Mouse (Mus musculus) neural tube, embryonic 12.5 days (tissue): ENCODE measurements around the gene Chl1. TPM values are rescaled to one million over a fixed set of nuclear protein-coding genes. Genes with fewer than 3 reads are reported as not detected.

Experiments used
- ATAC-seq: fragments of 200-750 bp; cut with Nextera tagmentation; 2 replicates; pipeline ENCODE4 v1.8.0; 2017; ENCODE audit warnings: low read depth, mild to moderate bottlenecking, moderate TSS enrichment, moderate library complexity; ENCODE audit not compliant: low FRiP score
- H3K27ac ChIP-seq: fragments of 300-500 bp; sonication (generic); 2 replicates; pipeline ENCODE4 v1.5.1; 2016
- H3K27me3 ChIP-seq: fragments of 300-500 bp; sonication (generic); replicated peaks from 2 replicates; pipeline ENCODE4 v1.6.1; 2016; ENCODE audit warnings: mild to moderate bottlenecking
- H3K36me3 ChIP-seq: fragments of 300-500 bp; sonication (generic); 2 replicates; pipeline ENCODE4 v1.6.1; 2016; ENCODE audit warnings: mild to moderate bottlenecking
- H3K4me1 ChIP-seq: fragments of 300-500 bp; sonication (generic); 2 replicates; pipeline ENCODE4 v1.6.1; 2016
- H3K4me2 ChIP-seq: fragments of 300-500 bp; sonication (generic); replicated peaks from 2 replicates; pipeline ENCODE4 v1.6.1; 2016; ENCODE audit warnings: mild to moderate bottlenecking
- H3K4me3 ChIP-seq: fragments of 300-500 bp; sonication (generic); 2 replicates; pipeline ENCODE4 v1.5.1; 2016
- H3K9ac ChIP-seq: fragments of 300-500 bp; sonication (generic); 2 replicates; pipeline ENCODE4 v1.6.1; 2016; ENCODE audit warnings: mild to moderate bottlenecking
- H3K9me3 ChIP-seq: fragments of 300-500 bp; sonication (generic); 2 replicates; pipeline ENCODE4 v1.6.1; 2016; ENCODE audit warnings: mild to moderate bottlenecking
- WGBS: fragments of 180-500 bp; shearing (Covaris S2); methylation state at CpG from one replicate; pipeline ENCODE4 v1.1.7; 2016; 5-methylcytosine and 5-hydroxymethylcytosine counted together
- polyA plus RNA-seq: library from polyadenylated mRNA; unstranded; fragments of >200 nt; fragmentation: Nextera tagmentation; extraction: Ambion mirVana; gene quantifications from 2 replicates; pipeline ENCODE4 v1.2.1, GENCODE M21; 2016

Gene Chl1
- polyA plus RNA-seq, 1 experiment from 2014 or later, result 39.0 TPM

GRCm38 (mm10) chr6:103615924-103616602, 105.7 kb downstream of the Chl1 start:
- ATAC-seq, result no peak
- 26% methylated on average over 3 of the region's 3 CpGs for WGBS
- H3K27ac ChIP-seq, result no peak overlapping the region

GRCm38 (mm10) chr6:103620880-103621279, 110.5 kb downstream of the Chl1 start:
- H3K4me3 ChIP-seq, result no peak overlapping the region
- WGBS, result 70% methylated on average over 4 of the region's 4 CpGs
- ATAC-seq, result no peak
- H3K4me2 ChIP-seq, result no peak overlapping the region
- no peaks in the 10 kb centered on the region for H3K9me3 ChIP-seq
- no peaks in the 10 kb centered on the region for H3K27me3 ChIP-seq
- H3K4me1 ChIP-seq, result peaks cover 14% of the 10 kb centered on the region; the same call in 1 of the 2 replicates
- no peak overlapping the region for H3K27ac ChIP-seq
- no peak overlapping the region for H3K9ac ChIP-seq
- no peaks in the 10 kb centered on the region for H3K36me3 ChIP-seq

More at GRCm38 (mm10) chr6:103615924-103616602, 105.7 kb downstream of the Chl1 start:
- no peak overlapping the region for H3K4me3 ChIP-seq
- H3K36me3 ChIP-seq, result no peaks in the 10 kb centered on the region
- H3K4me2 ChIP-seq, result no peak overlapping the region
- H3K27me3 ChIP-seq, result no peaks in the 10 kb centered on the region
- peaks cover 5% of the 10 kb centered on the region; the same call in 1 of the 2 replicates for H3K4me1 ChIP-seq
- H3K9ac ChIP-seq, result no peak overlapping the region
- no peaks in the 10 kb centered on the region for H3K9me3 ChIP-seq

- Histone ChIP-seq H3K27me3 (no peaks in the 10 kb centered on the region), H3K4me2 (no peak overlapping the region), H3K4me1 (peaks cover 9% of the 10 kb centered on the region; the same call in 1 of the 2 replicates), H3K27ac (no peak overlapping the region), H3K36me3 (no peaks in the 10 kb centered on the region), H3K9ac (no peak overlapping the region), H3K4me3 (no peak overlapping the region), H3K9me3 (no peaks in the 10 kb centered on the region)
- WGBS, result 12% methylated on average over 3 of the region's 3 CpGs
- ATAC-seq, result no peak
Observed at GRCm38 (mm10) chr6:103622117-103622713, 111.8 kb downstream of the Chl1 start.

GRCm38 (mm10) chr6:103632856-103633255, 122.5 kb downstream of the Chl1 start:
- no peak overlapping the region for H3K27ac ChIP-seq
- no peak overlapping the region for H3K9ac ChIP-seq
- no peaks in the 10 kb centered on the region for H3K4me1 ChIP-seq
- no peak overlapping the region for H3K4me2 ChIP-seq
- no peak overlapping the region for H3K4me3 ChIP-seq
- ATAC-seq, result no peak
- WGBS, result 20% methylated on average over 3 of the region's 3 CpGs
- H3K27me3 ChIP-seq, result no peaks in the 10 kb centered on the region
- no peaks in the 10 kb centered on the region for H3K9me3 ChIP-seq
- H3K36me3 ChIP-seq, result no peaks in the 10 kb centered on the region

- Histone ChIP-seq H3K4me2 (no peak overlapping the region), H3K9ac (no peak overlapping the region), H3K4me1 (no peaks in the 10 kb centered on the region), H3K27me3 (no peaks in the 10 kb centered on the region), H3K9me3 (no peaks in the 10 kb centered on the region), H3K4me3 (no peak overlapping the region), H3K36me3 (no peaks in the 10 kb centered on the region), H3K27ac (no peak overlapping the region)
- ATAC-seq, result no peak
- WGBS, result 38% methylated on average over 1 of the region's 1 CpGs
Observed at GRCm38 (mm10) chr6:103656778-103657177, 146.4 kb downstream of the Chl1 start.

- Histone ChIP-seq H3K9me3 (no peaks in the 10 kb centered on the region), H3K36me3 (no peaks in the 10 kb centered on the region), H3K27me3 (no peaks in the 10 kb centered on the region), H3K9ac (no peak overlapping the region), H3K4me2 (no peak overlapping the region), H3K27ac (no peak overlapping the region), H3K4me3 (no peak overlapping the region), H3K4me1 (no peaks in the 10 kb centered on the region)
- ATAC-seq, result no peak
- WGBS, result 89% methylated on average over 2 of the region's 2 CpGs
Observed at GRCm38 (mm10) chr6:103659173-103659572, 148.8 kb downstream of the Chl1 start.

GRCm38 (mm10) chr6:103665206-103665605, 154.8 kb downstream of the Chl1 start:
- no peaks in the 10 kb centered on the region for H3K36me3 ChIP-seq
- H3K4me1 ChIP-seq, result no peaks in the 10 kb centered on the region
- H3K27ac ChIP-seq, result no peak overlapping the region
- no peaks in the 10 kb centered on the region for H3K27me3 ChIP-seq
- no peak overlapping the region for H3K9ac ChIP-seq
- no peak for ATAC-seq
- no peak overlapping the region for H3K4me2 ChIP-seq
- WGBS, result 88% methylated on average over 2 of the region's 2 CpGs
- H3K4me3 ChIP-seq, result no peak overlapping the region
- no peaks in the 10 kb centered on the region for H3K9me3 ChIP-seq

GRCm38 (mm10) chr6:103665677-103666316, 155.4 kb downstream of the Chl1 start:
- Histone ChIP-seq H3K27me3 (no peaks in the 10 kb centered on the region), H3K4me3 (no peak overlapping the region), H3K4me1 (no peaks in the 10 kb centered on the region), H3K9ac (no peak overlapping the region), H3K36me3 (no peaks in the 10 kb centered on the region), H3K27ac (no peak overlapping the region), H3K9me3 (no peaks in the 10 kb centered on the region), H3K4me2 (no peak overlapping the region)
- ATAC-seq, result no peak
- WGBS, result 91% methylated on average over 9 of the region's 9 CpGs

GRCm38 (mm10) chr6:103673111-103673510, 162.7 kb downstream of the Chl1 start:
- no peak overlapping the region for H3K27ac ChIP-seq
- 93% methylated on average over 3 of the region's 3 CpGs for WGBS
- no peak overlapping the region for H3K9ac ChIP-seq
- H3K9me3 ChIP-seq, result no peaks in the 10 kb centered on the region
- no peaks in the 10 kb centered on the region for H3K4me1 ChIP-seq
- no peaks in the 10 kb centered on the region for H3K27me3 ChIP-seq
- H3K4me3 ChIP-seq, result no peak overlapping the region
- no peak overlapping the region for H3K4me2 ChIP-seq
- no peaks in the 10 kb centered on the region for H3K36me3 ChIP-seq
- ATAC-seq, result no peak

GRCm38 (mm10) chr6:103674332-103674731, 163.9 kb downstream of the Chl1 start:
- H3K9ac ChIP-seq, result no peak overlapping the region
- H3K36me3 ChIP-seq, result no peaks in the 10 kb centered on the region
- no peak overlapping the region for H3K4me2 ChIP-seq
- no peak for ATAC-seq
- H3K4me3 ChIP-seq, result no peak overlapping the region
- H3K27me3 ChIP-seq, result no peaks in the 10 kb centered on the region
- WGBS, result 75% methylated on average over 6 of the region's 6 CpGs
- no peaks in the 10 kb centered on the region for H3K9me3 ChIP-seq
- H3K27ac ChIP-seq, result no peak overlapping the region
- H3K4me1 ChIP-seq, result no peaks in the 10 kb centered on the region

GRCm38 (mm10) chr6:103675145-103675544, 164.8 kb downstream of the Chl1 start:
- WGBS, result 78% methylated on average over 2 of the region's 2 CpGs

GRCm38 (mm10) chr6:103676664-103677063, 166.3 kb downstream of the Chl1 start:
- no peaks in the 10 kb centered on the region for H3K27me3 ChIP-seq
- no peak overlapping the region for H3K27ac ChIP-seq
- no peak overlapping the region for H3K9ac ChIP-seq
- no peak for ATAC-seq
- no peaks in the 10 kb centered on the region for H3K9me3 ChIP-seq
- no peaks in the 10 kb centered on the region for H3K4me1 ChIP-seq
- no peaks in the 10 kb centered on the region for H3K36me3 ChIP-seq
- WGBS, result 57% methylated on average over 5 of the region's 5 CpGs
- H3K4me3 ChIP-seq, result no peak overlapping the region
- H3K4me2 ChIP-seq, result no peak overlapping the region

More at GRCm38 (mm10) chr6:103675145-103675544, 164.8 kb downstream of the Chl1 start:
- Histone ChIP-seq H3K27me3 (no peaks in the 10 kb centered on the region), H3K4me3 (no peak overlapping the region), H3K4me1 (no peaks in the 10 kb centered on the region), H3K4me2 (no peak overlapping the region), H3K27ac (no peak overlapping the region), H3K9me3 (no peaks in the 10 kb centered on the region), H3K36me3 (no peaks in the 10 kb centered on the region), H3K9ac (no peak overlapping the region)
- peak; percentile 50; the same call in 1 of the 2 replicates for ATAC-seq
